Mouse (Mus musculus): ENCODE results near the gene Psme2. TPM values are rescaled to one million over a fixed set of nuclear protein-coding genes. Genes with fewer than 3 reads are reported as not detected.
A peak's percentile ranks its signal among the peaks of the same experiment; 100 is the strongest.

Psme2 gene
- total RNA-seq, 2 experiments from 2014 or later, result 190 to 351 TPM

DNA sequence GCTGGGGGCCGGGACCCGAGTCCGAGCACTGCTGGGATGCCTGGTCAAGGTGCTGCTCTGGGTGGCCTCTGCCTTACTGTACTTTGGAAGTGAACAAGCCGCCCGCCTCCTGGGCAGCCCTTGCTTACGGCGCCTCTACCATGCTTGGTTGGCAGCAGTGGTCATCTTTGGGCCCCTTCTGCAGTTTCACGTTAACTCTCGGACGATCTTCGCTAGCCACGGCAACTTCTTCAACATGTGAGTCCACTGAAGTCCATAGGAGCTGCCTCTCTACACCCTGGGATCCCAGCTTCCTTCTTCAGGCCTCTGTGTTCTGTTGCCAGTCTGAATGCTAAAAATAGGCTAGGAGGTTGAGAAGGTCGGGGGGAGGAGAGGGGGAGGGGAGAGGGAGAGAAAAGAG, 15.2 kb downstream of the Psme2 start:
- ATAC-seq (replicated peaks; ENCODE audit: low FRiP score, low TSS enrichment, poor library complexity, severe bottlenecking), result no peak

GRCm38 (mm10) chr14:55575302-55575701, 15.6 kb downstream of the Psme2 start, which contains the start of gene Fitm1:
Gene Fitm1, plus strand, starts transcription at chr14:55575617.
- no peak for ATAC-seq (replicated peaks; ENCODE audit: low FRiP score, low TSS enrichment, poor library complexity, severe bottlenecking)

DNA sequence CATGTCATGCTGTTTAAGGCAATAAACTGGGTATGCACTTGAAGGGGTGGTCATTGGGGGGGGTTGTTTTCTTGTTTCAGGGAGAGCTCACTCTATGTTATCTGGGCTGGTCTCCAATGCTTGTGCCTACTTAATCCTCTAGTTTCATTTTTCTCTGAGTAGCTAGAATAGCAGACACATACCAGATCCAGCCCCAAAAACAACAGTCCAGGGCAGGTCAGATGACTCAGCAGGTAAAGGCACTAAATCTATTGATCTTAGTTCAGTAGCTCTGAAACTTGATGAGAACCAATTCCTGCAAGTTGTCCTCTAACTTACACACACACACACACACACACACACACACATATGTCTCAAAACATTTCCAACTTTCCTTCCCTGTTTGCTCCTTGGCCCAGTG, 19.2 kb downstream of the Psme2 start:
- no peak for ATAC-seq (replicated peaks; ENCODE audit: low FRiP score, low TSS enrichment, poor library complexity, severe bottlenecking)

GRCm38 (mm10) chr14:55570588-55570987, 20.3 kb downstream of the Psme2 start:
- peak; percentile 57 for ATAC-seq (replicated peaks; ENCODE audit: low FRiP score, low TSS enrichment, poor library complexity, severe bottlenecking)

- no peak for ATAC-seq (replicated peaks; ENCODE audit: low FRiP score, low TSS enrichment, poor library complexity, severe bottlenecking)
These were observed 23.4 kb downstream of the Psme2 start for GRCm38 (mm10) chr14:55567496-55567895.

- no peak for ATAC-seq (replicated peaks; ENCODE audit: low FRiP score, low TSS enrichment, poor library complexity, severe bottlenecking)
These were observed 25.2 kb downstream of the Psme2 start for GRCm38 (mm10) chr14:55565748-55566147.

- ATAC-seq (replicated peaks; ENCODE audit: low FRiP score, low TSS enrichment, poor library complexity, severe bottlenecking), result no peak
These were observed 27.7 kb downstream of the Psme2 start for GRCm38 (mm10) chr14:55563249-55563648.

DNA sequence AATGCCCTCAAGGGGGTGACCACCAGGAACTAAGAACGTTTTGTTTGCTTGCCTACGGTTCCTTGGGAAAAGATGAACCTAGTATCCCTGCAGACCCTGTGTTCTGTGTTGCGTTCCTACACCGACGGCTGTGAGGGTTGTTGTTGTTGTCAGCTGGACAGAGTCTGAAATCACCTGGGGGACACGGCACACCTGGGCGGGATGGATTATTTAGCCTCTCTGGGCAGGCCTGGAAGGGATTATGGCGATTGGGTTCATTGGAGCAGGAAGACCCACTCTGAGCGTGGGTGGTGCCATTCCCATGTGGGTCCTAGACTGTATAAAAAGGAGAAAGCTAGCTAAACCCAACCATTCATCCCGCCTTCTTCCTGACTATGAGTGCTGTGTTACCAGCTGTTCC, 29.1 kb downstream of the Psme2 start:
- no peak for ATAC-seq (replicated peaks; ENCODE audit: low FRiP score, low TSS enrichment, poor library complexity, severe bottlenecking)

- ATAC-seq (replicated peaks; ENCODE audit: low FRiP score, low TSS enrichment, poor library complexity, severe bottlenecking), result peak; percentile 81
These were observed 30.5 kb downstream of the Psme2 start, which contains the start of gene A730061H03Rik for GRCm38 (mm10) chr14:55560202-55561073. Gene A730061H03Rik, minus strand, starts transcription at chr14:55560406.

DNA sequence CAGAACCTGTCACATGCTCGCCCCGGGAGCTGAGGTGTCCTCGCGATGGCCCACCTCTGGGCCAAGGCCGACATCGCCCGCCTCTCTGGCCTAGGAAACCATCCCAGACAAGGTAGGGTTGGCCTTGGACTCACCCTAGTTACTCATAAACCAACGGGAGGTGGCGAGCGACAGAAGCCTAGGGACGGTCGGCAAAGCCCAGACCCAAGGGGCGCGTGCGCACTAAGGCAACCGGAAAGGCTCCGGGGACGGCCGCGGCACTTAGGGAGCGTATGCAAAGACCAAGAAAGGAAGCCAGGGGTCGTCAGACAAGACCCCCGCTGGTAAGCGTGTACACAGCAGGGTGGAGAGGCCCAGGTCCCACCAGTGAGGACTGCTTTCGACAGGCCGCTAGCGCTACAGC, 31.1 kb downstream of the Psme2 start, which contains the start of gene Dcaf11:
Gene Dcaf11, plus strand, starts transcription at position 208 of the 403 bp plus-strand sequence.
- peak; percentile 62 for ATAC-seq (replicated peaks; ENCODE audit: low FRiP score, low TSS enrichment, poor library complexity, severe bottlenecking)

DNA sequence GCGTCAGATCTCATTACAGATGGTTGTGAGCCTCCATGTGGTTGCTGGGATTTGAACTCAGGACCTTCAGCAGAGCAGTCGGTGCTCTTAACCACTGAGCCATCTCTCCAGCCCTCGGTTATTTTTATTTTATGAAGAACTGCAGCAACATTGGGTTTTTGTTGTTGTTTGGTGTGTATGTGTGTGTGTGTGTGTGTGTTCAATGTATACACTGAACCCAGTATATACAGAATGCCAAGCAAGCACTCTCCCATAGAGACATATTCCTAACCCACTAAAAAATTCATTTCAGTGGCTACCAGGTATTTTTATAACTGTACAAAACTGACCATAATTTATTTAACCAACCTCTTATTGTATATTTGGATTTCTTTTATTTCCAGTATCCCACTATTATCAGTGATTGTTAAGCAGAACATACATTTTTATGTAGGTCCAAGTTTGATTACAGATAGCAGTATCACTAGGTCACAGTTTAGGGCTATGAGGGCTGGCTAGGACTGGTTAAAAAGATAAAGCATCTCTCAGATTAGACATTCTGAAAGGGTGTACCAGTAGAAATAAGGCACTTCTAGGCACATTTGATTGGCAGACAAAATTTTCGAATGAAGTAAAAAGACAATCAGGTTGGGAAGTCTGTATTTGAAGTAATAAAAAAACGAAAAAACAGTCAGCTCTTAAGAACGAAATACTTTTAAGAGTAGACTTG, 32.0 kb downstream of the Psme2 start:
- ATAC-seq (replicated peaks; ENCODE audit: low FRiP score, low TSS enrichment, poor library complexity, severe bottlenecking), result peak; percentile 19; the same call in 1 of the 2 replicates

DNA sequence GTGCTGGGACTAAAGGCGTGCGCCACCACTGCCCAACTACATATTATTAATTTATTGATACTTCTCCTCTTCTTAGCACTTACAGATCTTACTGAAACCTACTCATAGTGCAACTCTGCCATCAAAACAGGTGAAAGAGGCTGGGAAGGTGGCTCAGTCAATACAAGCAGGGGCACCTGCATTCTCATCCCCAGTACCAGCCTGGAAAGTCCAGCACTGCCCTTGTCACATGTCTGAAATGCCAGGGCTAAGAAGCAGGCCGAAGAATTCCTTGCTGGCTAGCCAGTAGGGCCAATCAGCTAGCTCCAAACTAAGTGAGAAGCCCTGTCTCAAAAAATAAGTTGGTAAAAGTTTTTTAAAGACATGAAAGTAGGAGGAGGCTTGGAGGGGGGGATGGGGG, 33.3 kb downstream of the Psme2 start:
- no peak for ATAC-seq (replicated peaks; ENCODE audit: low FRiP score, low TSS enrichment, poor library complexity, severe bottlenecking)

DNA sequence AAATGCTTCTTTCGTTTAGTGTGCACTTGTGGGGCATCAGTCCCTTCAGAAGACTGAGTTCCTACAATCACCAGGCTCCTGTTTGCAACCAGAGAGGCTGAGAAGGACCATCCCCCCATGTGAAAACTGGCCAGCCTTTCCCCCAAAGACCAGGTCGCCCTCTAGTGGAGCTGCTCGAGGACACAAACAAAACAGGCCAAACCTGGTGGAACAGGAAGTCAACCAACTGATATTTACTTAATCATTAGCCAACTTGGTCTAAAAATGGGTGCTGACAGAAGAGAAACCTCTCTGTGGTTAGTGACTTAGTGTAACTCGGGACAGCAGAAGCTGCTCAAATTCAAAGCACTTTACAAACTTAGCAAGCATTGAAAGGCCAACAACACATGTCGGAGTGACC, 33.9 kb downstream of the Psme2 start:
- 0 out of 2 replicates have a peak, but pooled peaks have one; percentile 10 for ATAC-seq (replicated peaks; ENCODE audit: low FRiP score, low TSS enrichment, poor library complexity, severe bottlenecking)

DNA sequence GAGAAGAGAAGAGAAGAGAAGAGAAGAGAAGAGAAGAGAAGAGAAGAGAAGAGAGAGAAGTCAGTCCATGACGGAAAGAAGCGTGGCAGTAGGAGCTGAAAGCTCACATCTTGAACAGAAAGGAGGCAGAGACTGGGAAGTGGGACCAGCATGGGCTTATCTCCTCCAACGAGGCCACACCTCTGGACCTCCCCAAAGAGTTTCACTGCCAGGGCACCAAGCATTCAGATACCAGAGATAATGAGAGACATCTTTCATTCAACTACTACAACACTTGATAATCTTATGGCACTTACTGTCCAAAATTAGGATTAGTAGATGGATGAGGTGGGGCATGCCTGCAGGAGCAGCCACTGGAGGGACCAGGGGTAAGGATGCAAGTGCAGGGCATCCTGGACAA, 35.1 kb downstream of the Psme2 start:
- no peak for ATAC-seq (replicated peaks; ENCODE audit: low FRiP score, low TSS enrichment, poor library complexity, severe bottlenecking)

DNA sequence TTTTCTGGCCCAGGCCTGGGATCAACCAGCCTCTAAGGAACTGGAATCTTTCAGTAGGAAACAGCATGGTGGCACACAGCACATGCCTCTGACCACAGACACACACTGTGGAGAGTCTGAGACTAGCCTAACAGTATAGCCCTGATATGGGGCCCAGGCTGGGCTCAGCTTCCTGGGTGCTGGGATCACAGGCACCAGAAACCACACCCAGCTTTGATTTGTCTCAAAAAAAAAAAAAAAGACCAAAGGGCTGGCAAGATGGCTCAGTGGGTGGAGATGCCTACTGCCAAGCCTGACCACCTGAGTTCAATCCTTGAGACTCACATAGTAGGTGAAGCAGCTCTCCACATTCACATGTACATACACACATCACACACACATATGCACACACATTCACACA, 36.3 kb downstream of the Psme2 start:
- ATAC-seq (replicated peaks; ENCODE audit: low FRiP score, low TSS enrichment, poor library complexity, severe bottlenecking), result no peak

GRCm38 (mm10) chr14:55551794-55552193, 39.1 kb downstream of the Psme2 start:
- ATAC-seq (replicated peaks; ENCODE audit: low FRiP score, low TSS enrichment, poor library complexity, severe bottlenecking), result no peak

- no peak for ATAC-seq (replicated peaks; ENCODE audit: low FRiP score, low TSS enrichment, poor library complexity, severe bottlenecking)
These were observed 39.6 kb downstream of the Psme2 start for GRCm38 (mm10) chr14:55551347-55551746.

- ATAC-seq (replicated peaks; ENCODE audit: low FRiP score, low TSS enrichment, poor library complexity, severe bottlenecking), result no peak
These were observed 40.7 kb downstream of the Psme2 start for GRCm38 (mm10) chr14:55550191-55550590.

DNA sequence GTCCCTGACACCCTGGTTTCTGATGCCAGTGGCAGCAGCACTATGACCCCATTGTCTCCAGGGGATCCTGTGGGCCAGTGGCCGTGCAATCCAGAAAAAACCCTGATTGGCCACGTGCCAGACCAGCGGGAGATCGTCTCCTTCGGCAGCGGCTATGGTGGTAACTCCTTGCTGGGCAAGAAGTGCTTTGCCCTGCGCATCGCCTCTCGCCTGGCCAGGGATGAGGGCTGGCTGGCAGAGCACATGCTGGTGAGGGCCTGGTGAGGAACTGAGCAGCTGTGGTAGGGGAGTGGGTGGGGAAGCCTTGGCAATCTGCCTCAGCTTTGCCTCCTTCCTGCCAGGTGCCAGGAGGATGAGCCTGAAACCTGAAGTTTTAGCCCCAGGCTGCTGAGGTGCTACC, 46.6 kb downstream of the Psme2 start:
- no peak for ATAC-seq (replicated peaks; ENCODE audit: low FRiP score, low TSS enrichment, poor library complexity, severe bottlenecking)

- peak; percentile 71 for ATAC-seq (replicated peaks; ENCODE audit: low FRiP score, low TSS enrichment, poor library complexity, severe bottlenecking)
These were observed 48.6 kb downstream of the Psme2 start for GRCm38 (mm10) chr14:55542268-55542667.

All from megakaryocyte-erythroid progenitor cell, adult 5-6 weeks (primary cell).